Mouse (Mus musculus) thymus, adult 18-20 months (tissue): Measurements from ENCODE around the gene Sorbs1.

Experiments used
- DNase-seq, 2 experiments: peaks; one replicate each; pipeline ENCODE4 v3.0.0; 2022; ENCODE audit warnings: mixed read lengths in 2 of 2

Gene Sorbs1

DNA sequence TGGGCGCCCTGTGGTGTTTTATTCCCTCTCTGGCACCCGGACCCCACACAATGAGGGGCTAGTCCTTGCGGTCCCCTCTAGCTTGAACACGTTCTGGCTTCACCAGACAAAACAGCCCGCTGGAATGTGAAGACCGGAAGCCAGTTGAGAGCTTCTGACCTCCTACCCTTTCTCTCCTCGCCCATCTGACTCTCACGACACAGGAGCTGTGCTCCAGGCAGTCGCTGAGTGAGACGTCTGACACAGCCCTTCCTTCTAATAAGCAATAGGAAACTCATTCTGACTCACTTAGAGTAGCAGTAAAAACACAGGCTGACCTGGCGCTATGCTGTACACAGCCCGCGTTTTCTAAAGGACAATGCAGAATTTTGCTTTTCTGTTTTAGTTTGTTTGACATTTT, 259.8 kb downstream of the Sorbs1 start:
- DNase-seq: no peak

DNA sequence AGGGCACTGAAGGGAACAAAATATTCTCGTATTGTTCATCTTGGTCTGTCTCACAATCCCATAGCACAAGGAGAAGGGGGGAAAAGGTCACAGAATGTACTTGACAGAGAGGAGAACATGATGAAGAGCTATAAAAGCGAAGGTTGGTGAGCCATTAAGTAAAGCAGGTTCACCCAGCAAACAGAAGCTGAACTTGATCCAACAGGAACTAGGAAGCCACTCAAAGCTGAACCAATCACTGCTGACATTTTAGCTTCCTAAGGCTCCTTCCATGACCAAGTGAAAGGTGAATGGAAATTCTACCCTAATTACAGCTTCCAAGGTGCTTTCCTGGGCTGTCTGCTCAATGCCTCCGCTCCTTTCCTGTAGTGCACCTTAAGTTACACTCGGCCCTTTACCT, 262.5 kb downstream of the Sorbs1 start:
- DNase-seq: no peak

DNA sequence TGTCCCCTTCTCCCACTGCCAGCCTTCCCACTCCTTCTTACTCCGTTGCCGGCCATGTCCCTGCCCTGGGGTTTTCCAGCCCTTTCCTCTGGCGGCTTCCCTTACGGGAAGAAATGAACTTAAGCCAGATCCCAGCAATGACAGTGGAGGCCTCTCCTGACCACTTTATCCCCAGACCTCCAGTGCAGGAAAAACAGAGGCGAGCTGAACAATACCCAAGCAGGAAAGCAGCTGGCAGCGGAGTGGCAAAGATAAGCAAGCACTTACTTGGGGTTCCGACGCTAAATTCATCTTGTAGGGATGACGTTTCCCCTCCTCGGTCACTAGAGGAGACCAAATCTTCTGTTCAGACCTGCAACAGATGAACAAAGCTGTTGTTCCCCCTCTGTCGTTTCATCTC, 264.2 kb downstream of the Sorbs1 start:
- DNase-seq: no peak

DNA sequence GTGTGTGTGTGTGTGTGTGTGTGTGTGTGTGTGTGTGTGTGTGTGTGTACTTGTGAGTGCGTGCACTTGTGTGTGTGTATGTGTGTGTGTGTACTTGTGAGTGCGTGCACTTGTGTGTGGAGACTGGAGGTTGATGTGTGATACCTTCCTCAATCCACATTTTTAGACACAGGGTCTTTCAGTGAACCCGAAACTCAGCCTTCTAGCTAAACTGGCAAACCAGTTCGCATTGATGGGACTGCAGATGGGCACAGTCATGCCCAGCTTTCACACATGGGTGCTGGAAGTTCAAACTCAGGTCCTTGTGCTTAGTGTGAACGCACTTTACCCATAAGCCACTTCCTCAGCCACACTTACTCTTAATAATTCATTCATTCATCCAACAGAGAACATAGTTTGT, 265.1 kb downstream of the Sorbs1 start:
- DNase-seq: no peak

DNA sequence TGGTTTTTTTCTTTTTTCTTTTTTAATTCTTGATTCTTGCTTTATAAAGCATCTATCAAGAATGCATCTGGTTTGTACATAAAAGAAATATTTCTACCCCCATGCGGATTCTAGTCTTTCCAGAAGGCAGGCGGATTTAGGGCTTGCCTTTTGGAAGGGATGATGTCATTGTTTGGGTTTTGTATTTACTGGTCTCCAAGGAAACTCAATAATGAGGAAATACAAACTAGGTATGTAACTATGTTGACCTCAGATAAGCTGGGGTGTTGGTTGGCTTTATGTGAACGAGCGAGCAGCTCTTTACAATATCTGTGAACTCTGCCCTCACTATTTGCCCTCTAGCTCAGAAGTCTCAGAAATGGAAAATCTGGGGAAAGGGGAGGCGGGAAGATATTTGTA, 266.3 kb downstream of the Sorbs1 start:
- DNase-seq: no peak

DNA sequence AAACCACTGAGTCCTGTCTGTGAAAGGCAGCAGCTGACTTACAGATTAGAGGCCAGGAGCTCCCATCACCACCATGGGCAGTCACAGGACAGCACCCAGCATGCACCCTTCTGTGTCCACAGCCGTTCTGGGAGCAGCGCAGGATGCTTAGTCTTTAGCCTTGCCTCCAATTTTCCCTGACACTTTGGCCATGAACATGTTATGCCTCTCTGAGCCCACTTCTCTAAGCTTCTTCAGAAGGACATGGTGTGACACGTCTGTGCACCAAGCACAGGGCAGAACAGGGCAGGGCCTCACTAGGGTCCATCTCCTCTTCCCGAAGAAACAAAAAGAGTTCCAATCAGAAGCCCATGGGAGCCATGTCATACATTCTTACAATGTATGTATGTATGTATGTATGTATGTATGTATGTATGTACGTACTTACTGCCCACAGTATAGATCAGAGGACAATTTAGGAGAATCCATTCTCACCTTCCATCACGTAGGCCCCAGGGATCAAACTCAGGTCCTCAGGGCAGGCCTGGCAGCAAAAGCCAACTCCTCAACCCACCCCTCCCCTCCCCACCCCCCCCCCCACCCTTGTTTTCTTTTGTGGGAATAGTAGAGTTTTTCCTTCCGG, 266.8 kb downstream of the Sorbs1 start:
- no peak for DNase-seq
